Mouse (Mus musculus) bone marrow, adult 2 months (tissue): Measurements from ENCODE around the gene Tmtc4.

Source experiments
- CTCF ChIP-seq: fragments of 200-500 bp; IDR thresholded peaks from 2 replicates; pipeline ENCODE4 v1.5.1; 2011; ENCODE audit warnings: low read length, control low read depth; ENCODE audit not compliant: control insufficient read depth, insufficient read depth
- POLR2A ChIP-seq: fragments of 200-500 bp; IDR thresholded peaks from 2 replicates; pipeline ENCODE4 v1.6.1; 2011; ENCODE audit warnings: low read depth, mild to moderate bottlenecking, control low read depth, low read length, borderline replicate concordance; ENCODE audit not compliant: control insufficient read depth

DNA sequence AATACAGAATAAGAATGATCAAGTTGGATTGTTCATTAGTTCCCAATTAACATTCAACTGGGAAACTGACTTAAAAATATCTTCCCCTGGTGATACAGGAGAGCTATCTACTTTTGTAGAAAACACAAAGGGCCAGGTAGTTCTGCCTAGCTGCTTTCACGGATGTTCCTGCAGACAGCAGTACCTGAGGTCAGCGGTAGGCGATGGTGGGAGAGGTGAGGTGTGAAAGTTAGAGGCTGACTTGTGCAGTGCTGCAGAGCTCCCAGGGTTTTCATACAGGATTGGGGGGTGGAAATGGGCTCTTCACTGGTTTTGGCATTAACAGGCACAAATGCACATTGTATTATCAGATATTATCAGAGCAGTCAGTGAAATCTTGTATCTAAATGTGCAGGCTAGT, 106.0 kb downstream of the Tmtc4 start:
- TF ChIP-seq CTCF (no peak), POLR2A (no peak)
